Mouse (Mus musculus) stomach, postnatal 0 days (tissue): ENCODE results near the gene Tspan13.

ENCODE experiments used
- CTCF ChIP-seq: IDR thresholded peaks from 2 replicates; pipeline ENCODE4 v1.5.1; 2016; ENCODE audit warnings: antibody characterized with exemption, low read depth, mild to moderate bottlenecking, moderate library complexity
- EP300 ChIP-seq: optimal IDR thresholded peaks from 2 replicates; pipeline ENCODE3; 2016; ENCODE audit warnings: antibody characterized with exemption

- TF ChIP-seq CTCF (no peak), EP300 (no peak)
These were observed 28.9 kb downstream of the Tspan13 start for GRCm38 (mm10) chr12:36013216-36013910.
